Mouse (Mus musculus) testis, adult 2 months (tissue): ENCODE measurements at regions not wholly inside any gene's neighbourhood (a gene's known extent, or its start where the extent isn't known, plus 50 kb on each side); places are given as distances from the start of the nearest gene placed in this dataset.

Source experiments
- CTCF ChIP-seq: fragments of 200-500 bp; IDR thresholded peaks from 2 replicates; pipeline ENCODE4 v1.5.1; 2012; ENCODE audit warnings: low read depth, mild to moderate bottlenecking, inconsistent platforms, low read length, moderate library complexity; ENCODE audit not compliant: control insufficient read depth, insufficient read depth, insufficient replicate concordance
- POLR2A ChIP-seq: fragments of 200-500 bp; IDR thresholded peaks from 2 replicates; pipeline ENCODE4 v1.6.1; 2012; ENCODE audit warnings: low read depth, mild to moderate bottlenecking, inconsistent platforms, low read length, moderate library complexity; ENCODE audit not compliant: control insufficient read depth

DNA sequence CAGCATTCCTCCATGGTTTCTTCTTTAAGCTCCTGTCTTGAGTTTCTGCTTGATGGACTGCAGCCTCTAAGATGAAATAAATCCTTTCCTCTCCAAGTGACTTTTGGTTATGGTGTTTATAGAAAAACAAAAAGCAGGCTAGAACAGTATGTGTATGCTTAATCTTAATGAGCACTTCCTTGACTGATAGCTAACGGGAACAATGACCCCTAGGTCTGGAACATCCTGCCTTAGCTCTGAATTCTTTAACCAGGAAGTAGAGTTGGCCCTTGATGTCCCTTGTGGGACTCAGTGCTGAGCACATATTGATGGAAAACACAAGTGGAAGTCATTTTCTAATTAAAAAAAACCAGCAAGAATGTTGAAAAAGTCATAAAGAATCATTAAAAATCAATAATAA is 219.0 kb upstream of the Mki67 start:
- TF ChIP-seq CTCF (no peak), POLR2A (no peak)
